Mouse (Mus musculus): ENCODE results near the gene Auts2. TPM values are rescaled to one million over a fixed set of nuclear protein-coding genes. Genes with fewer than 3 reads are reported as not detected.

The Auts2 gene
- total RNA-seq, 4 experiments from 2014 or later, result 86.9 to 97.6 (median 89.2) TPM

GRCm38 (mm10) chr5:132394800-132395575 is 148.2 kb downstream of the Auts2 start:
- no peak for DNase-seq (ENCODE audit: low spot score in 2 of 2)

- no peak for DNase-seq (ENCODE audit: low spot score in 2 of 2)
Observed at GRCm38 (mm10) chr5:132391831-132392763, 151.0 kb downstream of the Auts2 start.

- no peak for DNase-seq (ENCODE audit: low spot score in 2 of 2)
Observed at GRCm38 (mm10) chr5:132388746-132389145, 154.4 kb downstream of the Auts2 start.

DNA sequence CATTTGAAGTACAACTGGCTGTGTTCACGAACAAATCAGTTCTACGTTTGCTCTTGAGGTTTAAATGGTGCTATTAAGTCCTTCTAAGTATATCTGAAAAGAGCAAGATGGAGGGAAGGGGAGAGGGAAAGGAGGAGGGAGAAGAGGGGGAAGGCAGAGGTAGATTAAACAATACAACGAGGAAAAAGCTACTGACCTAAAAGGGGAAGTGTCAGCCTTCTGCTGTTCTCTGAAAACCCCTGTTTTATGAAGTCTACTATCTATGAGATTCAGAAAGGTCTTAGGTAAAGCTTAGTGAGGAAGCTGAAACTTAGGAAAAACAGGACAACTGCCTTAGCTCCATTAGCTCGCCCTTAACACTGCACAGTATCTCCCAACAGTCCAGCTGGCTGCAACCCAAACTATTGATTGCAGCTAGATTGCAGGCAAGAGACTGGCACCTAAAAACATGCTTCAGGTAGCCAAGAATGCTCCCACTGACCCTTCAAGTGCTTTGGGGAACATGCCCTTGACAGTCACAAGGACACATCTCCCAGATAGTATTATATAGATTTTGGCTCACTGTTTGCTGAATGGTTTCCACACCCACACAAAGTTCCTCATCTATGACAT is 157.8 kb downstream of the Auts2 start:
- no peak for DNase-seq (ENCODE audit: low spot score in 2 of 2)

- DNase-seq (ENCODE audit: low spot score in 2 of 2), result no peak
Observed at GRCm38 (mm10) chr5:132380261-132380660, 162.9 kb downstream of the Auts2 start.

- no peak for DNase-seq (ENCODE audit: low spot score in 2 of 2)
Observed at GRCm38 (mm10) chr5:132378977-132379376, 164.2 kb downstream of the Auts2 start.

- DNase-seq (ENCODE audit: low spot score in 2 of 2), result peak in 1 of 2 experiments; percentile 29
Observed at GRCm38 (mm10) chr5:132375130-132375529, 168.0 kb downstream of the Auts2 start.

DNA sequence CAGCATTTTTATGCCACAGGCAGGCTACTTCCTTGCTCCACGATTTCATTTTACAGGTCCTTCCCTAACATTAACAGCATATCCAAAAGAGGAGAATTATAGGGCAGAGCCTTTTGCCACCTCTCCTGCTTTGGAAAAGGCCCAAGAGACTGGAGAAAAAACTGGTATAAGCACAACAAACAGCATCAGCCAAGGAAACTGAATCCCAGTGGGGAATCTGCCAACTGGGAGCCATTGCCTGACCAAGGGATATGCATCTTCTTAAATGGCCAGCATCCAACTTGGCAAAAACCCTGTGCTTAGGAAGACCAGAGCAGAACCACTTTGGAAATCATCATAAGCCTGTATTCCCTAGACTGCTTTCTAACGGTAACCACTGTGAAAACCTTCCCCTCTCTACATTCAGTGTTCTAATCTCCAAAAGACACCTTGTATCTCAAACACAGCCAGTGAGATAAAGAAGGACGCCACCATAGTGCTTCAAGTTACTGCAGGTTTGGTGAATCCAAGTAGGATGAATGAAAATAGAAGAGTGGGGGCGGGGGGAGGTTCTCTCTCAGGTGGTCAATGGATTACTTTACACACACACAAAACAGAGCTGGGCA is 169.6 kb downstream of the Auts2 start:
- DNase-seq (ENCODE audit: low spot score in 2 of 2), result no peak

GRCm38 (mm10) chr5:132372605-132373004 is 170.5 kb downstream of the Auts2 start:
- DNase-seq (ENCODE audit: low spot score in 2 of 2), result no peak

DNA sequence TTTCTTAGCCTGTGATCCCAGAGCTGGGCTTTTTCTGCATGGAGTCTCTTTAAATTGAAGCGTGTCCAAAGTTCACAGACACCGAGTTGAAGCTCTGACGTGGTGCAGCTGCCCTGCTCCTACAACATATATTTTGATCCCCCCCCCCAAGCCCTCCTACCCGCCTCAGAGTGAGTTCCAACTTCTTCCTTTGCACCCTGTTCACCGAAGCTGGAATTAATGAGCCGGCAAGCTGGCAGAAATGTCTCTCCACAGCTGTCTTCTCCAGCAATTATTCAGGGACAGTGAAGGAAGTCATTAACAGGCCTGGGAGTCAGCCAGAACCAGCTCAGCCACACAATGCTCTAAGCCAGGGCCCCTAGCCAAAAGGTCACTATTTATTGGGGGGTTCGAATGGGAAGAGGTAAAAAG is 174.5 kb downstream of the Auts2 start:
- peak in 1 of 2 experiments; percentile 14 for DNase-seq (ENCODE audit: low spot score in 2 of 2)

DNA sequence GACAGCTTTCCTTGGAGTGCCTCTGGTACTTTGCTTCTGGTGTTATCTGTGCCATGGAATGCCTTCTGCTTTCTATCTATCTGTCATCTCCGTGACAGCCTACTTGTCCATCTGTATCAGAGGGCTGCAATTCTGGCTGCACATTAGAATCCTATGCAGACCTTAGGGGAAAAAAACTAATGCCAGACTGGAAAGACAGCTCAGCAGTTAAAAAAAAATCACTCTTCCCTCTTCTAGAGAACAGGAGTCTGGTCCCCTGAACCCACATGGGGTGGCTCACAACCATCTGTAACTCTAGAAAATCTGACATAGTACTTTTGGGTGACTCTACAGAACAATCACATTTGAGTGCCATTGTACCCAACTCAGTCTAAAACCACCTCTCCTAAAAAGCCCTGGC is 181.9 kb downstream of the Auts2 start:
- DNase-seq (ENCODE audit: low spot score in 2 of 2), result no peak

- no peak for DNase-seq (ENCODE audit: low spot score in 2 of 2)
Observed at GRCm38 (mm10) chr5:132357726-132358125, 185.4 kb downstream of the Auts2 start.

- no peak for DNase-seq (ENCODE audit: low spot score in 2 of 2)
Observed at GRCm38 (mm10) chr5:132355935-132356334, 187.2 kb downstream of the Auts2 start.

DNA sequence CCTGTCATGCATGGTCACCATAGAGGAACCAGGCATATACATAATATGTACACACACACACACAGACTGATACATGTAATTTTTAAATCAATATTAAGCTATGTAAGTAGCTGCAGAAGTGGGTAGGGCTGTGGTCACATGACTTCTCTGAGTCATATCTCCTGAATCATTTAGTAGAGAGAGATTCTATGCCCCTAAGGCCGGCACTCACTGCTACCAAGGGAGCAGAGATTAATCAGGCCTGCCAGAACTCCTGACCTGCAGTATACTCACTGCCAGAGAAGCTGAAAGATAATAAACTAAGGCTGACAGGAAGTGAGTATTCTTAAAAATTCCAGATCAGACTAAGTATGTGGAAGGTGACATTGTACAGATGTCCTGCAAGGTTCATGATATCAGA is 190.7 kb downstream of the Auts2 start:
- no peak for DNase-seq (ENCODE audit: low spot score in 2 of 2)

- no peak for DNase-seq (ENCODE audit: low spot score in 2 of 2)
Observed at GRCm38 (mm10) chr5:132351139-132351538, 192.0 kb downstream of the Auts2 start.

DNA sequence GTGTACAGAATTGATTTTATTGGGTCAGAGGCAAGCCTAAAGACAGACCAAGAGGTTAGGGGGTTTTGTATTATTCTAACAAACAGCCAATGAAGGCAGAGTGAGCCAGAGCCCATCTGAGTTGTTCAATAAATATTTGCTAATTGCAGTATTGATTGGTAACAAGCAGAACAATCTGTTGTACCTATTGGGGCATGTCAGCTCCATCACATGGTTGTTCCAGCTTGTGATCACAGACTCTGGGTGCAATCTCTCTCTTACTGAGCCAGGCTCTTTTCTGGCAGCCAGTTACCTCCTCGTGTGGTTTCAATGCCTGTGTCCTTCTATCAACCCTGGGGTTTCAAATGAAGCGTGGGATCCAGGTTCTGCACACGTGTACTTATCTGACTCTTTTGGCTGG is 201.8 kb downstream of the Auts2 start:
- no peak for DNase-seq (ENCODE audit: low spot score in 2 of 2)

GRCm38 (mm10) chr5:132337677-132338076 is 205.5 kb downstream of the Auts2 start:
- DNase-seq (ENCODE audit: low spot score in 2 of 2), result no peak

- no peak for DNase-seq (ENCODE audit: low spot score in 2 of 2)
Observed at GRCm38 (mm10) chr5:132335719-132336118, 207.4 kb downstream of the Auts2 start.

GRCm38 (mm10) chr5:132334796-132335195 is 208.3 kb downstream of the Auts2 start:
- DNase-seq (ENCODE audit: low spot score in 2 of 2), result no peak

DNA sequence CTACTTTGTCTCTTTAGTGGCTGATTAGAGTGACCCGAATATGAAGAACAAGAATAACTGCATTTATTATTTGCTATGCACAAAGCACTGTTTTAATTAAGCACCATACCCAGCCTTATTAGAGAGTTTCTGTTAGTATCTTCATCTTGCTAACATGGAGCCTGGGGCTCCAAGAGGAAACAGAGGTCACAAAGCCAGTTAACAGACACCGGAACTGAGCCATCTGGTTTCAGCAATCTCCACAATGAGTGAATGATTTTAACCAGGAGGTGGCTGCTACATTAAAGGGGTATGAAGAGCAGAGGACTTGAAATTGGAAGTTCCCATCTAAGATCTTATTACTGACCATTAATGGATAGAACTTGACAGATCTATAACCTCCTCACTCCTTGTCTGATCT is 209.4 kb downstream of the Auts2 start:
- no peak for DNase-seq (ENCODE audit: low spot score in 2 of 2)

DNA sequence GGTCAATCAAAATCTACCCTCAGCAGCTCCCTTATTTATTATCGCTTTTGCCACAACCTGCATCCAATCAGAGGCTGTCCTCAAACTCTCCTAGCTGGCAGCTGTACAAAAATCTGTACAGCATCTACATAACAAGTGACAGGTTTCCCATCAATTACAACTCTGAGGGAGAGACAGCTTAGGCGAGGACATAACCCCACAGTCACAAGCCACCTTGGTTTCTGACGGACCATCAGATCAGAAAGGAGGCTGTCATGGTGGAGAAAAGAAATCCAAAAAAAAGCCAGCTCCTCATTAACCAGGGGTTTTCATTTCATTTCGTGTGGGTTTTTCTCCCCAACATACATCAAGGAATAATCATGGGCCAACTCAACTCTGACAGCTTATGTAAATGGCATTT is 210.6 kb downstream of the Auts2 start:
- DNase-seq (ENCODE audit: low spot score in 2 of 2), result no peak

Measured in left cerebral cortex, adult 8-10 months (tissue).